Mouse (Mus musculus) ES-E14 (cell line): Measurements from ENCODE around the gene Bend4.

Experiments
- CHD2 ChIP-seq: IDR thresholded peaks from 2 replicates; pipeline ENCODE4 v1.6.1; 2014; ENCODE audit warnings: mild to moderate bottlenecking, low read depth, low read length, inconsistent platforms
- HCFC1 ChIP-seq: IDR thresholded peaks from 2 replicates; pipeline ENCODE4 v1.6.1; 2012; ENCODE audit warnings: low read length, inconsistent platforms, borderline replicate concordance; ENCODE audit not compliant: insufficient read depth
- MAFK ChIP-seq: IDR thresholded peaks from 2 replicates; pipeline ENCODE4 v1.6.1; 2014; ENCODE audit warnings: mild to moderate bottlenecking, low read depth, low read length, inconsistent platforms; ENCODE audit not compliant: insufficient read depth
- ZC3H11A ChIP-seq: IDR thresholded peaks from 2 replicates; pipeline ENCODE4 v1.6.1; 2012; ENCODE audit warnings: low read depth, mild to moderate bottlenecking, inconsistent platforms, low read length, borderline replicate concordance
- ZNF384 ChIP-seq: IDR thresholded peaks from 2 replicates; pipeline ENCODE4 v1.6.1; 2012; ENCODE audit warnings: low read depth, low read length, inconsistent platforms

DNA sequence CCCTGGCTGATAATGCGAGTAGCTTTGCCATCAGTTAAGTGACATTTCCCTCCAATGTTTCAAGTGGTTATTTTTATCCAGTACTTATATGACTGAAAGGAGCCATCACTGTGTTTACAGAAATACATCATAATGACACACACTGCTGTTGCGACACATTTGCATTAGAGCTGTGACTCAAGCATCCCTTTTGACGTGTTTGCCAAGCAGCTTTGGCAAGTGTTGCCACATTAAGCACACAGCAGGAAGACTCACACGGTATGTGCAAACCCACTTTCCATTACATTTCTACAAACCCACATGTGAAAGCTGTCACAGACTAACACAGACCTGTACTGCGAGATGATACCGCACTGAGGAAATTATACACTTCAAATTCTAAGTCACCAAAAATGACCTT is 34.2 kb downstream of the Bend4 start:
- TF ChIP-seq ZC3H11A (no peak), HCFC1 (no peak), MAFK (no peak), ZNF384 (no peak), CHD2 (no peak)
